Mouse (Mus musculus): ENCODE measurements around the gene Cpped1.
A peak's percentile ranks its signal among the peaks of the same experiment; 100 is the strongest.

Cpped1 gene

GRCm38 (mm10) chr16:11909035-11909591 lies at the start of gene Cpped1:
Cpped1 (minus strand) TSS chr16:11909445.
- DNase-seq: peak; percentile 88

GRCm38 (mm10) chr16:11940477-11940876 lies 31.2 kb upstream of the Cpped1 start:
- DNase-seq: peak; percentile 31

GRCm38 (mm10) chr16:11910801-11911200 lies 1.6 kb upstream of the Cpped1 start:
- DNase-seq: no peak

- no peak for DNase-seq
Observed at GRCm38 (mm10) chr16:11909817-11910216, 572 bp upstream of the Cpped1 start.

GRCm38 (mm10) chr16:11908461-11909014 lies 707 bp downstream of the Cpped1 start:
- no peak for DNase-seq

GRCm38 (mm10) chr16:11907816-11908215 lies 1.4 kb downstream of the Cpped1 start:
- no peak for DNase-seq

- DNase-seq: no peak
Observed at GRCm38 (mm10) chr16:11906906-11907305, 2.3 kb downstream of the Cpped1 start.

- DNase-seq: no peak
Observed at GRCm38 (mm10) chr16:11905216-11905615, 4.0 kb downstream of the Cpped1 start.

- no peak for DNase-seq
Observed at GRCm38 (mm10) chr16:11902007-11902406, 7.2 kb downstream of the Cpped1 start.

- no peak for DNase-seq
Observed at GRCm38 (mm10) chr16:11900341-11900740, 8.9 kb downstream of the Cpped1 start.

- no peak for DNase-seq
Observed at GRCm38 (mm10) chr16:11896411-11896810, 12.8 kb downstream of the Cpped1 start.

GRCm38 (mm10) chr16:11894877-11895276 lies 14.4 kb downstream of the Cpped1 start:
- DNase-seq: peak; percentile 31

- no peak for DNase-seq
Observed at GRCm38 (mm10) chr16:11890186-11890585, 19.1 kb downstream of the Cpped1 start.

- no peak for DNase-seq
Observed at GRCm38 (mm10) chr16:11889741-11890140, 19.5 kb downstream of the Cpped1 start.

GRCm38 (mm10) chr16:11881795-11882194 lies 27.4 kb downstream of the Cpped1 start:
- peak; percentile 26 for DNase-seq

- DNase-seq: no peak
Observed at GRCm38 (mm10) chr16:11880461-11880860, 28.8 kb downstream of the Cpped1 start.

GRCm38 (mm10) chr16:11879196-11879595 lies 30.0 kb downstream of the Cpped1 start:
- no peak for DNase-seq

GRCm38 (mm10) chr16:11875227-11875626 lies 34.0 kb downstream of the Cpped1 start:
- DNase-seq: no peak

- DNase-seq: no peak
Observed at GRCm38 (mm10) chr16:11873292-11873691, 36.0 kb downstream of the Cpped1 start.

- no peak for DNase-seq
Observed at GRCm38 (mm10) chr16:11868486-11868885, 40.8 kb downstream of the Cpped1 start.

GRCm38 (mm10) chr16:11852716-11853605 lies 56.3 kb downstream of the Cpped1 start:
- DNase-seq: peak; percentile 17

- DNase-seq: no peak
Observed at GRCm38 (mm10) chr16:11848990-11849658, 60.1 kb downstream of the Cpped1 start.

- no peak for DNase-seq
Observed at GRCm38 (mm10) chr16:11845309-11845708, 63.9 kb downstream of the Cpped1 start.

Measured in right cerebral cortex, adult 18-20 months (tissue).